Mouse (Mus musculus) activated CD4-positive, CD25-positive, alpha-beta regulatory T cell (primary cell): ENCODE measurements around the gene Olfr640. TPM values are rescaled to one million over a fixed set of nuclear protein-coding genes. Genes with fewer than 3 reads are reported as not detected.

ENCODE experiments used
- polyA plus RNA-seq, 2 experiments: library from polyadenylated mRNA; unstranded; fragments of 100-300 nt; shearing (Covaris generic); gene quantifications; one replicate each; pipeline ENCODE4 v1.2.1; 2017

The Olfr640 gene
- not detected for polyA plus RNA-seq

DNA sequence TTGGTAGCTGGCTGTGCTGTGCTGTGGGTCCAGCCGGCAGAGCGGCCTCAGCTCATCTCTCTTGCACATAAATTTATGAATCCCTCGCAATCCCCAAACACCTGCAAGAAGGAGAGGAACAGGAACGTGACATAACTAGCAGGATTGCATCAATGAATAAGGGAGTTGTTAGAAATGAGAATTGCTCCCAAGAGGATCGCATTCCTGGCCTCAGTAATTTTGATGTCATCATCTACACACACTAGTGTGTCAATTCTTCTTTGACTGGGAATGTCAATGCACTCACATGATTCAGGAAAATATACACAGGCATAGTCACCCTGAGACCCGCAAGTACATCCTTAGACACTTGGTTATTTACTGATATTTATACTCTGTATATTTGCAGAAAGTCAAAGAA lies at the start of gene Olfr640:
TSS of gene Olfr640 (minus strand) at position 101 of the 400 bp plus-strand sequence.

GRCm38 (mm10) chr7:104071769-104072168 lies 46.4 kb upstream of the Olfr640 start, which contains the start of gene Olfr644:
Gene Olfr644, minus strand, starts transcription at chr7:104071869.

DNA sequence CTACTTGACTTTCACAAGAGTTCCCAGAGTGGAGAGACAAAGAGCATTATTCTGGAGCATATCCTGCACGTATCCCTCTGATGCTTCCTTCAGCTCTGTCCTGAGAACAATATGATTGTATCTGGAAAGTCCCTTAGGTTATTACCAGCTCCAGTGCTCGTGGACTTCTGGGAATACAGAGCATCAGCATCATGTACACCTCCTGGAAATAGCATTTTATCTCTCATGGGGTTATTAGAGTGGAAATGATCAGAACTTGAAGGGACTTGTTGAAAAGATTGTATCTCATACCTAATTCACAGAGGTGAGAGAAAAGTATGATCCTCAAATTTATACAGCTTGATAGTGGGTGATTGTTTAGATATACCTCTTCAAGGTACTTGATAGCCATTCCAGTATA lies 36.0 kb upstream of the Olfr640 start, which contains the start of gene 4930516K23Rik:
TSS of gene 4930516K23Rik (minus strand) at position 101 of the 400 bp plus-strand sequence.

GRCm38 (mm10) chr7:104052566-104052965 lies 27.2 kb upstream of the Olfr640 start, which contains the start of gene Olfr642:
Gene Olfr642, minus strand, starts transcription at chr7:104052666.

DNA sequence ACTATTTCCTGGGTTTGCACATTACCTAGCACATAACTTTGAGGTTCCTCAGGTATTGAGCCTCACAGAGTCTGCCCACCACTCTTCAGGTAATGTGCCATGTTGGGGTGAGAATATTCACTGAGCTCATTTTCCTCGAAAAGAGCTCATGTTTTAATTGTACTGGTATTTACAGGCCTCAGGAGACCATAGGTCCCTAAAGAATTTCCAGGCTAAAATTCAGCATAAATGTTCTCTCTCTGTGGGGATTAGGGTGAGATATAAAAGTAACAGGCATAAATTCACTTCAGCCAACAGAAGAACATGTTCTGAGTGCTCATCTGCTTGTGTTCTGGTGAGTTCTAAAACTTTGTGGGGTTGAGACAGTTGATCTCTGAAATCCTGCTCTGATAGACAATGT lies 9.8 kb upstream of the Olfr640 start, which contains the start of gene Olfr641:
TSS of gene Olfr641 (plus strand) at position 301 of the 400 bp plus-strand sequence.

DNA sequence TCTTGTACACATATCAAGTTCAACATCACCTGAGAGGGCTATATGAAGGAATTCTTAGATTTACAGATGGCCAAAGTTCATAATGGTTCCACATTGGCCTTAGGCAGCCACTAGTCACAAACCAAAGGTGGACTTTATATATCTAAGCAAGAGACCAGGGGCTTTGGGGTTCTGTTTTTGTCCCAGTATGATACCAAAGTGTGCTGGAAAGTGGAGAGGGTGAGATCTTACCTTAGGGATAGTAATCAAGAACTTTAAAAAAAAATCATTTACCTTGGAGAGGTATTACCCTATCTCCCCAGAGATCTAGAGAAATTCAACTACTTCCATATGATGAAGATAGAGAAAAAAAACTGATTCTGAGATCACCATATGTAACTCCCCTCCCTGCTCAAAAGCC lies 8.2 kb downstream of the Olfr640 start, which contains the start of gene Olfr639:
TSS of gene Olfr639 (minus strand) at position 101 of the 400 bp plus-strand sequence.

DNA sequence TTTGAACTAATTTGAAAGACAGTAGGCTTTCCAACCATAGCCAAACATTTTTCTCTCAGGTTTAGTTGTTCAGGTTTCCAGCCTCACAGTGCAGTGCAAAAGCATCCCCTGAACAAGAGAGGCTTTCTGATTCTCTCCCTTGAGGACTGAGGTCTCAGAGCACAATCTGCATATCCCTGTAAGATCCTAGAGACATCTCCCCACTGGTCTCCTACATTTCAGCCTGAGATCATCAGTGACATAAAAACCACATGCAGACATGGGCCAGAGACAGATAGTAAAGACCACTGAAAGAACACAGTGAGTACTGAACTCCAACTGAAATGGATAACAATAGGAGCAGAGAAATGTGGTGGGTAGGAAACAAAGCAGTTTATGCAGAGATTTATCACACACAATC lies 26.9 kb downstream of the Olfr640 start, which contains the start of gene Olfr638:
TSS of gene Olfr638 (plus strand) at position 301 of the 400 bp plus-strand sequence.

DNA sequence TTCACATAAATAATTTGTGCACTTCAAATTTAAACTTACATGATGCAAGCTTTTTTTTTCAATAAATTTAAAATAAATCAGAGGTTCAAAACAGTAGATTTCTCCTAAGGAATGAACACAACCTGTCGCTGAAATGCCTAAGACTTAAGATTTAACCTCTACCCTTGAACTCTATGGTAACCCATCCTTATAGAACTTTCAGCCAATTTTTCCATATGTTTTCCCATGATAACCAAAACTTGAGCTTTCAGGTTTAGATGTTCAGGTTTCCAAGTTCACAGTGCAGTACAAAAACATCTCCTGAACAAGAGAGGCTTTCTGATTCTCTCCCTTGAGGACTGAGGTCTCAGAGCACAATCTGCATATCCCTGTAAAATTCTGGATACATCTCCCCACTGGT lies 54.5 kb downstream of the Olfr640 start, which contains the start of gene Olfr635:
TSS of gene Olfr635 (plus strand) at position 301 of the 400 bp plus-strand sequence.

Other genes with a start within 250 kb of the Olfr640 start
- gene Olfr68, start 245.9 kb downstream of the Olfr640 start, polyA plus RNA-seq: not detected
- gene Olfr67, start 233.8 kb downstream of the Olfr640 start, polyA plus RNA-seq: not detected
- 10 to 100 TPM; 63.1 to 67.8 TPM for gene Hbb-bt, start 211.6 kb downstream of the Olfr640 start, polyA plus RNA-seq
- 100 to 1,000 TPM; 302 to 371 TPM for gene Hbb-bs, start 197.5 kb downstream of the Olfr640 start, polyA plus RNA-seq
- not detected for gene Hbb-bh2, start 185.1 kb downstream of the Olfr640 start, polyA plus RNA-seq
- gene Hbb-bh1, start 182.4 kb downstream of the Olfr640 start, polyA plus RNA-seq: not detected
- gene Hbb-y, start 172.4 kb downstream of the Olfr640 start, polyA plus RNA-seq: not detected
- not detected for gene Olfr66, start 139.3 kb downstream of the Olfr640 start, polyA plus RNA-seq
- gene Olfr64, start 131.1 kb downstream of the Olfr640 start, polyA plus RNA-seq: not detected
- gene Olfr65, start 122.1 kb downstream of the Olfr640 start, polyA plus RNA-seq: not detected
- gene Olfr631, start 96.7 kb downstream of the Olfr640 start, polyA plus RNA-seq: not detected
- not detected for gene Olfr632, start 91.2 kb downstream of the Olfr640 start, polyA plus RNA-seq
- gene Olfr633, start 81.1 kb downstream of the Olfr640 start, polyA plus RNA-seq: not detected
- gene Olfr635, start 54.4 kb downstream of the Olfr640 start, polyA plus RNA-seq: under 1 TPM in 1 of 2 experiments, not detected in 1; 0.04 TPM
- gene Olfr638, start 26.8 kb downstream of the Olfr640 start, polyA plus RNA-seq: not detected
- gene Olfr639, start 8.3 kb downstream of the Olfr640 start, polyA plus RNA-seq: under 1 TPM; 0.04 TPM
- not detected for gene Olfr641, start 9.9 kb upstream of the Olfr640 start, polyA plus RNA-seq
- under 1 TPM in 1 of 2 experiments, not detected in 1; 0.05 TPM for gene Olfr642, start 27.1 kb upstream of the Olfr640 start, polyA plus RNA-seq
- under 1 TPM in 1 of 2 experiments, not detected in 1; 0.18 TPM for gene 4930516K23Rik, start 35.9 kb upstream of the Olfr640 start, polyA plus RNA-seq
- not detected for gene Olfr644, start 46.3 kb upstream of the Olfr640 start, polyA plus RNA-seq
- gene Olfr645, start 59.9 kb upstream of the Olfr640 start, polyA plus RNA-seq: not detected
- not detected for gene Olfr646, start 79.3 kb upstream of the Olfr640 start, polyA plus RNA-seq
- gene Ubqln5, start 104.3 kb upstream of the Olfr640 start, polyA plus RNA-seq: not detected
- gene Olfr643, start 111.8 kb upstream of the Olfr640 start, polyA plus RNA-seq: not detected
- not detected for gene Ubqln3, start 117.7 kb upstream of the Olfr640 start, polyA plus RNA-seq
- gene Ubqlnl, start 125.0 kb upstream of the Olfr640 start, polyA plus RNA-seq: under 1 TPM in 1 of 2 experiments, not detected in 1; 0.57 TPM
- gene Olfm5, start 139.3 kb upstream of the Olfr640 start, polyA plus RNA-seq: not detected
- gene Olfr648, start 157.8 kb upstream of the Olfr640 start, polyA plus RNA-seq: under 1 TPM in 1 of 2 experiments, not detected in 1; 0.10 TPM
- gene Olfr649, start 170.4 kb upstream of the Olfr640 start, polyA plus RNA-seq: not detected
- 1 to 10 TPM; 1.9 to 2.3 TPM for gene Trim6, start 193.2 kb upstream of the Olfr640 start, polyA plus RNA-seq
- gene Trim34a, start 218.9 kb upstream of the Olfr640 start, polyA plus RNA-seq: 10 to 100 TPM; 37.5 to 46.9 TPM